Mouse (Mus musculus) spleen, adult 2 months (tissue): ENCODE results near the gene Aldh9a1.

Source experiments
- CTCF ChIP-seq: fragments of 200-500 bp; IDR thresholded peaks from 2 replicates; pipeline ENCODE4 v1.5.1; 2011; ENCODE audit warnings: mild to moderate bottlenecking, inconsistent platforms; ENCODE audit not compliant: insufficient read depth, insufficient read length, insufficient replicate concordance; ENCODE audit errors: extremely low read depth
- POLR2A ChIP-seq: fragments of 200-500 bp; IDR thresholded peaks from 2 replicates; pipeline ENCODE4 v1.6.1; 2011; ENCODE audit warnings: low read depth, low read length, inconsistent platforms

GRCm38 (mm10) chr1:167385636-167386035, 35.8 kb downstream of the Aldh9a1 start:
- TF ChIP-seq CTCF (no peak), POLR2A (no peak)
